Mouse (Mus musculus) liver, adult 2 months (tissue): ENCODE results near the gene Pum1. TPM values are rescaled to one million over a fixed set of nuclear protein-coding genes. Genes with fewer than 3 reads are reported as not detected.

Experiments used
- DNase-seq: peaks from one replicate; pipeline ENCODE4 v3.0.0-alpha.2; 2011; ENCODE audit warnings: low read depth, low spot score; ENCODE audit errors: extremely low read depth
- H3K27ac ChIP-seq: fragments of 200-500 bp; replicated peaks from 2 replicates; pipeline ENCODE4 v1.5.1; 2012; ENCODE audit warnings: low read depth, mild to moderate bottlenecking, control low read depth, inconsistent platforms, low read length; ENCODE audit not compliant: insufficient read depth
- H3K27me3 ChIP-seq: fragments of 200-500 bp; 2 replicates; pipeline ENCODE4 v1.6.1; 2012; ENCODE audit warnings: mild to moderate bottlenecking, moderate library complexity, low read length, inconsistent platforms; ENCODE audit not compliant: control insufficient read depth, insufficient read depth
- H3K36me3 ChIP-seq: fragments of 200-500 bp; 2 replicates; pipeline ENCODE4 v1.6.1; 2012; ENCODE audit warnings: low read length, inconsistent platforms; ENCODE audit not compliant: control insufficient read depth, insufficient read depth
- H3K4me1 ChIP-seq: fragments of 200-500 bp; 2 replicates; pipeline ENCODE4 v1.6.1; 2011; ENCODE audit warnings: low read length; ENCODE audit not compliant: control insufficient read depth, insufficient read depth
- H3K4me3 ChIP-seq: fragments of 200-500 bp; 2 replicates; pipeline ENCODE4 v1.5.1; 2011; ENCODE audit warnings: low read depth, mild to moderate bottlenecking, control low read depth, low read length, moderate library complexity; ENCODE audit not compliant: insufficient read depth
- H3K79me2 ChIP-seq: fragments of 200-500 bp; 2 replicates; pipeline ENCODE4 v1.6.1; 2012; ENCODE audit warnings: inconsistent platforms, mild to moderate bottlenecking, low read length, moderate library complexity; ENCODE audit not compliant: control insufficient read depth, insufficient read depth
- H3K9ac ChIP-seq: fragments of 200-500 bp; 2 replicates; pipeline ENCODE4 v1.6.1; 2012; ENCODE audit warnings: low read depth, mild to moderate bottlenecking, control low read depth, inconsistent platforms, low read length
- CTCF ChIP-seq: fragments of 200-500 bp; IDR thresholded peaks from 2 replicates; pipeline ENCODE4 v1.5.1; 2011; ENCODE audit warnings: low read depth, low read length, control low read depth
- POLR2A ChIP-seq: fragments of 200-500 bp; IDR thresholded peaks from 2 replicates; pipeline ENCODE4 v1.6.1; 2011; ENCODE audit warnings: low read length, control low read depth; ENCODE audit not compliant: insufficient read depth; ENCODE audit errors: extremely low read depth
- WGBS: fragments of 180-500 bp; shearing (Covaris S2); methylation state at CpG from one replicate; pipeline ENCODE4 v1.1.7; 2018; 5-methylcytosine and 5-hydroxymethylcytosine counted together
- polyA plus RNA-seq: library from polyadenylated mRNA; depleted of rRNA; stranded (reverse); fragments of >200 nt; gene quantifications from 2 replicates; pipeline ENCODE4 v1.2.3, GENCODE M21; 2012
- total RNA-seq: library from RNA; depleted of rRNA; stranded (reverse); fragments of >200 nt; gene quantifications from 2 replicates; pipeline ENCODE4 v1.2.3, GENCODE M21; 2014

Gene Pum1
- total and polyA plus RNA-seq, 2 experiments: 25.4 to 30.3 TPM

DNA sequence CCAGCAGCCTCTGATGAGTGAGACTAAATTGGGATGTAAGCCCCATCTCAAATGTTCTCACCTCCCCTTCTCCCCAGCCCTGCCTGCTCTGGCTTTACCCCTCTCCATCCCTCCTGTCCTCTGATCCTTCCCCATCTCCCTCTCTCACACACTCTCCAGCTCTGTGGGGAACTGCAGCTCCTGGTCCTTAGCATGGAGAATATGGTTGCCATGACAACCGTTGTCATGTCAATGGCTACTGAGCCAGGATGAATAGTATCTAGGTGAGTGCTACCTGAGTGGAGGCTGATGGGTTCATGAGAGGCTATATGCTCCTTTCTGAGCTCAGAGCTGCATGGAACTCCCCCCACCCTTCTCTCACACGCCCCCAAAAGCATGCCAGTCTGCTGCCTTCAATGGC is 150.8 kb downstream of the Pum1 start:
- Histone ChIP-seq H3K27me3 (no peaks in the 10 kb centered on the region), H3K4me3 (no peak overlapping the region), H3K27ac (no peak overlapping the region), H3K4me1 (no peaks in the 10 kb centered on the region), H3K79me2 (peaks cover 8% of the 10 kb centered on the region; the same call in 1 of the 2 replicates), H3K36me3 (no peaks in the 10 kb centered on the region), H3K9ac (no peak overlapping the region)
- TF ChIP-seq POLR2A (no peak), CTCF (no peak)
- 40% methylated on average over 2 of the region's 2 CpGs for WGBS
- DNase-seq: no peak

DNA sequence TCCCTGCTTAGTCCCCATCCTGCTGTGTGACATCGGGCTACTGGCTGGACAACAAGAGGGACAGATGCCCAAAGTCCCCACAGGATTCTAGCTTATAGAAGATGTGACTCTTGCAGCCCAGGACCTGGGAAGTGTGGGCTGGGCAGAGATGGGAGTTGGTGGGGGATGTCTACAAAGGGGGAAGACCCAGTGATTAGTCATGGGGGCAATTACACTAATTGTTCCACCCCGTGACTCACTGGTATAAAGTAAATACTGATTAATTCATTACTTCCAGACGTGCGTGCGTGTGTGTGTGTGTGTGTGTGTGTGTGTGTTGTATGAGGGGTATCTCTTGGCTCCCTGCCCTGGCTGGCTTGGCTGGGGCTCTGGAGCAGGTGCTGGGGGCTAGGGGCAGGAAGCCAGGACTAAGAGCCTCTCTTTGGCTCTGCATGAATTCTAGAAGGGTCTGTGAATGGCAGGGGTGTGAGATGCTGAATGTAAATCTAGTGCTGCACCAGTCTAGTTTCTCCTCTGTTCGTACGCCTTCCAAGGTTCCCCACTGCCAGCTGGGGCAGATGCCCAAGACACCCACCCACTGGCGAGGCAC is 151.7 kb downstream of the Pum1 start:
- TF ChIP-seq POLR2A (no peak), CTCF (no peak)
- H3K36me3 ChIP-seq: no peaks in the 10 kb centered on the region
- WGBS: 68% methylated on average over 8 of the region's 8 CpGs

DNA sequence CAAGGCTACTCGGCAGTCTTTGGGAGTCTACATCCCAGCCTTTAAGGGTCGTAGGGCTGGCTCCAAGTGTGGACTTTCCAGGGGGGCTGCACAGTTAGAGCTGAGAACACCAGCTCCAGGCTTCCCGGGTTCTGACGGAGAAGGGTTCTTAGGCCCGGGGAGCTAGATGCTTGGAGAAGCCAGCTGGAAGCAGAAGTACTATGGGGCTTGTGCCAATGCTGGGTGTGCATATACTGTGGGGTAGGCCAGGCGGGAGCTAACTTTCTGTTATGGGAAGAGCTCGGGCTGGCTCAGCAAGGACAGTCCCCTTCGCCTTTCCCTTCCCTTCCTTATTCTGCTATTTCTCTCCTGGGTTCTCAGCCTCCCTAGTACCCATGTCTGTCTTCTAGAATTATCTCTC is 152.7 kb downstream of the Pum1 start:
- Histone ChIP-seq H3K4me3 (no peak overlapping the region), H3K27me3 (no peaks in the 10 kb centered on the region), H3K9ac (no peak overlapping the region), H3K79me2 (0 out of 2 replicates have a peak, but pooled peaks cover 4% of the 10 kb centered on the region), H3K4me1 (no peaks in the 10 kb centered on the region; the same call in 1 of the 2 replicates), H3K27ac (no peak overlapping the region), H3K36me3 (no peaks in the 10 kb centered on the region)
- WGBS: 85% methylated on average over 8 of the region's 8 CpGs
- DNase-seq: no peak
- TF ChIP-seq POLR2A (no peak), CTCF (no peak)

More for the DNA sequence above, 151.7 kb downstream of the Pum1 start:
- Histone ChIP-seq H3K27ac (no peak overlapping the region), H3K4me3 (no peak overlapping the region), H3K27me3 (no peaks in the 10 kb centered on the region), H3K79me2 (0 out of 2 replicates have a peak, but pooled peaks cover 4% of the 10 kb centered on the region), H3K9ac (no peak overlapping the region), H3K4me1 (no peaks in the 10 kb centered on the region)
- DNase-seq: no peak

DNA sequence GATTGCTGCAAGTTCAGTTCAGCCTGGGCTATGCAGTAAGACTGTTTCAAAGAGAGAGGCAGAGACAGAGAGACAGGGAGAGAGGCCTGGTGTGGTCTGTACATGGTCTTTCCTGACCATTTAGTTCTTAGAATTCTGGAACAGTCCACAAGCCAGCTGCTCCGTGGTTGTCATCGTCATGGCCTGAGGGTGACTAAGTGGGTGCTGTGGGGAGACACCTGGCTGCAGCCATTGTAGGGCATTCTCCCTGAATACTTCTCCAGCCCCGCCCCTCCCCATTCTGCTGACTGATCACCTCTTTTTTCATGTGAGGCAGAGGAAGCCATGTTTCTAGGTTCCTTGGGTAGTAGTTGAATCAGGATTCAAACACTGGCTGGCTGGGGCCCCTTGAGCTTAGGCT is 156.7 kb downstream of the Pum1 start:
- H3K4me3 ChIP-seq: no peak overlapping the region

DNA sequence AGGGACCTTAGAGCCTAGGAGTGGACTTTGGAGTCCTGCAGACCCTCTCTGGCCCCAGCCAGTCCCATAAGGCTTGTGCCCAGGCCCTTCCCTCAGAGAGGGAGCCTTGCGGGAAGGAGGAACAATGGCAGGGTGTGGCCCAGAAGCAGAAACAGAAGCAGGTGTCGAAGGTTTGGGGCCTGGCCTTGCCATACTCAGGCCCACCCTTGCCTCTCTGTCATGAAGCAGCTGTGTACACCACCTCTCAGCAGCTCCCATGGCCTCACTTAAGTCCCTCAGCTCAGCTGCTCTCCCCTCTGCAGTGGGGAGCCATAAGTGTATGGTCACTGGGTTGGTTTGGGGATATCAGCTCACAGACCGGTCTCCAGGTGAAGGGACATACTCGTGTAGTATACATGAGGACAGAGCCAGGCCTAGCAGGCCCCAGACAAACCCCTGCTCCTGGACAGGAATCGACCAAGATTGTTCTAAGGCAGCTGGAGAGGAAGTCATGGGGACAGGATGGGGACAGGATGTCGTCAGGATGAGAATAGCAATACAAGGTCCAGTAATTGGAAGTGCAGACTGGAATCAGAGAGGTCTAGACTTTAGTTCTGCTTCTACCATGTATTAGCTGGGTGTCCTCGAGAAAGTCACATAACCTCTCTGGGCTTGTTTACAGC is 157.6 kb downstream of the Pum1 start:
- Histone ChIP-seq H3K27ac (peak overlapping the region; percentile 66), H3K9ac (peak overlapping the region; percentile 33; the same call in 1 of the 2 replicates), H3K79me2 (no peaks in the 10 kb centered on the region), H3K4me3 (no peak overlapping the region), H3K27me3 (no peaks in the 10 kb centered on the region), H3K36me3 (no peaks in the 10 kb centered on the region), H3K4me1 (no peaks in the 10 kb centered on the region; the same call in 1 of the 2 replicates)
- DNase-seq: no peak
- TF ChIP-seq CTCF (no peak), POLR2A (no peak)
- 71% methylated on average over 7 of the region's 7 CpGs for WGBS

More for the DNA sequence above, 156.7 kb downstream of the Pum1 start:
- no peaks in the 10 kb centered on the region for H3K36me3 ChIP-seq
- H3K79me2 ChIP-seq: no peaks in the 10 kb centered on the region
- TF ChIP-seq CTCF (no peak), POLR2A (no peak)
- H3K4me1 ChIP-seq: no peaks in the 10 kb centered on the region; the same call in 1 of the 2 replicates
- H3K9ac ChIP-seq: no peak overlapping the region
- H3K27ac ChIP-seq: no peak overlapping the region
- 78% methylated on average over 3 of the region's 3 CpGs for WGBS
- no peak for DNase-seq
- H3K27me3 ChIP-seq: no peaks in the 10 kb centered on the region
